Mouse (Mus musculus) brain, adult 2 months (tissue): Measurements from ENCODE around the gene Abhd16b.
A peak's percentile ranks its signal among the peaks of the same experiment; 100 is the strongest.

ENCODE experiments used
- DNase-seq: peaks from one replicate; pipeline ENCODE4 v3.0.0; 2011; ENCODE audit warnings: low read depth, low spot score

Abhd16b gene

DNA sequence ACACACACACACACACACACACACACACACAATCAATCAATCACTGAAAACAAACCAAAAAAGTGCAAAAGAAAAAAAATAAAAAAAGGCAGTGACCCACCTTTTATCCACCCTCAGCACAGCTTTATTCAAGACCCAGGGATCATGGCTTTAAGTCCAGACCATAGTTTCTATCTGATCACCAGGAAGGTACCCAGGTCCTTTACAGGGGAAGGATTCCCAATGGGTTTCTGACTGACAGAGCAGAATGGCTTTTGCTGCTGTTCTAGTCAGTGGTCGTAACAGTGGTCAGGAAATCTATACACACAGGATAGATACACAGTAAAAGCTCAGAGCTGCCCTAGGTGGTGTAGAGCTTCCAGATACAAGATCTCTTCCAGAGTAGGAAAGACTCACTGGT, 7.3 kb upstream of the Abhd16b start:
- no peak for DNase-seq

DNA sequence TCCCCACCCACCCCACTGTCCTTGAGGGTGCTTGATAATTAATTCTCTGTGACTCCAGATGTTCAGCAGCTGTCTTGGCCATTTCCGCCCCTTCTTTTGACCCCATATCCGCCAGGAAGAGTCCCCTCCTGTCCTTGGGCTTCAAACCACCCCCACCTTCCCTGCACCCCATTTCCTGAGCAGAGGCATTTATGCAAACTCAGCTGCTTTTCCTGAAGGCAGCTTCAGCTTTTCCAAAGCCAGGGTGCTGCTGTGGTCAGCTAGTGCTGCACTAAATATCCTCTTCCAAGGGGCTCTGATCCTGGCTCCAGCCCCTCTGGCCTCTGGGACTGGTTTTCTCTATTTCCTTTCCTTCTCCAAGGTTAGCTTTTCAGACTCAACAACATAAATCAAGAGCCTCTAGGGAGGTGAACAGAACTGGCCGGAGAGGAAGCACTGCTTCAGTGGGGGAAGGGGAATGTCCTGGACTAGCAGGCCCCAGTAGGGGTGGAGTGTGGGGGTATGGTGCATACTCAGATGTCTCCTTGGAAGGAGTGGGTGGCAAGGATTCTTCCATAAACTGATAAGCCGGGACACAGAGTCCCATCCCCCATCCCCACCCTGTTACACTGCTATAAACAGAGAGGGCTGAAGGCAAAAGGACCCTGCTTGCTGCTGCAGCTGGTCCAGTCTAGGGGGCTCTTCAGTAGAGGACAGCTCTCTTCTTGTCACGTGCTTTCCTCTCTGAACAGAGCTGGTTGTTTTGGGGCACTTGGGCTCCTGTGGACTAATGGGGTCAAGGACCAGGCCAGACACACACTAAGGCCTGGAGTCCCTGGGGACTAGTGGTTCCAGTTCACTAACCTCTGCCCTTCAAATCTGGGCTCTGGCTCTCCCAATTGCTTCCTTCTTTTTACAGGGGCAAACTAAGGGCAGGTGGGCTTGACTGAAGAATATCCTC, 5.4 kb upstream of the Abhd16b start:
- DNase-seq: no peak

DNA sequence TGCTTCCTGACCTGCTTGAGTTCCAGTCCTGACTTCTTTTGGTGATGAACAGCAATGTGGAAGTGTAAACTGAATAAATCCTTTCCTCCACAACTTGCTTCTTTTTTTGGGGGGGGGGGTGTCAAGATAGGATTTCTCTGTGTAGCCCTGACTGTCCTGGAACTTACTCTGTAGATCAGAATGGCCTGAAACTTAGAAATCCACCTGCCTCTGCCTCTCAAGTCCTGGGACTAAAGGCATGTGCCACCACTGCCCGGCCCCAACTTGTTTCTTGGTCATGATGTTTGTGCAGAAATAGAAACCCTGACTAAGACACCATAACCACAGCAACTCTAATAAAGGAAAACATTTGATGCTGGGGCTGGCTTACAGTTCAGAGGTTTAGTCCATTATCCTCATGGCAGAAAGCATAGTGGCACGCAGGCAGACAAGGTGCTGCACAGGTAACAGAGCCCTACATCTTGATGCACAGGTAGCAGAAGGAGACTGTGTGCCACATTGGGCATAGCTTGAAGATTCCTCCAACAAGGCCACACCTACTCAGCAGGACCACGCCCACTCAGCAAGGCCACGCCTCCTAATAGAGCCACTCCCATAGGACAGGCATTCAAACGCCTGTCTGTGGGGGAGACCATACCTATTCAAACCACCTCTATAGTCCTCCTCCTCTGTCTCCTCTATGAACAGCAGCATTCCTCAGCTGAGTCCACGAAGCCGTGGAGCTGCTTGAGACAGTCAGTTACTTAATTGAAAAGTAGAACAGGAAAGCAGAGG, 1.4 kb upstream of the Abhd16b start:
- DNase-seq: no peak

- no peak for DNase-seq
Observed at GRCm38 (mm10) chr2:181492206-181492605, 800 bp upstream of the Abhd16b start.

- peak; percentile 12 for DNase-seq
Observed at GRCm38 (mm10) chr2:181494266-181494945, 1.4 kb downstream of the Abhd16b start.

GRCm38 (mm10) chr2:181495845-181496244, 2.8 kb downstream of the Abhd16b start:
- peak; percentile 47 for DNase-seq

- DNase-seq: peak; percentile 73
Observed at GRCm38 (mm10) chr2:181496281-181496680, 3.3 kb downstream of the Abhd16b start.

DNA sequence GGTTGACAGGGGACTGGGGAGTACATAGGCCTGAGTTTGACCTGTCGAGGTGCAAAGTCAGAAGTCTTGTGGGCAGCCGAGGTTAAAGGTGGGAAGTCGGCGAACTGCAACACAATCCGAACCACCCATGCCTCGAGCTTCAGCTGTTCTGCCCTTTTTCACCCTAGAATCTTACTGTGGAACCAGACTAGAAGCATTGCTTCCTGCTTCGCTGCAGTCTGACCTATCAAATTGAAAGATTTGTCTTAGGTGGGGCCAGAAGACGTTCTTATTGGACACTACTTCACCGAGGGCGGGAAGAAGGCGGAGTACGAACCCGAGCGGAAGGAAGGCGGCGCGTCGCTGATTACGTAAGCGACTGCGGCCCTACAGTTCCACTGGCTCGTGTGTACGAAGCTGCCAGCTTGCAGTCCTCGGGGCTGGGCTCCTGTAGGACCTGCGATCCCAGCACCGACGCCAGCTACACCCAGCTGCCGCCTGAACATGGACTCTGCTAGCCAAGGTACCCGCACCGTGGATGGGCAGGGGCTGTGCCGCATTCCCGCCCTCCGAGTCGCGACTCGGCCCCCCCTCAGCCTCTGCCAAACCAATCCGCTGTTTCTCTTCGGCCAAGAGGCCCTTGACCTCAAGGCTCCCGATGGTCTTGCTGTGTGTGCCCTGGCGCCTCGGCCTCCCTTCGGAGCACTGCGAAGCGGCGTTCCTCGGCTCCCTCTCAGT, 4.0 kb downstream of the Abhd16b start, which contains the start of gene Tpd52l2:
TSS of gene Tpd52l2 (plus strand) at position 312 of the 717 bp plus-strand sequence.
- DNase-seq: peak; percentile 99

- peak; percentile 62 for DNase-seq
Observed at GRCm38 (mm10) chr2:181497548-181497875, 4.5 kb downstream of the Abhd16b start.

- DNase-seq: no peak
Observed at GRCm38 (mm10) chr2:181498644-181499043, 5.6 kb downstream of the Abhd16b start.

DNA sequence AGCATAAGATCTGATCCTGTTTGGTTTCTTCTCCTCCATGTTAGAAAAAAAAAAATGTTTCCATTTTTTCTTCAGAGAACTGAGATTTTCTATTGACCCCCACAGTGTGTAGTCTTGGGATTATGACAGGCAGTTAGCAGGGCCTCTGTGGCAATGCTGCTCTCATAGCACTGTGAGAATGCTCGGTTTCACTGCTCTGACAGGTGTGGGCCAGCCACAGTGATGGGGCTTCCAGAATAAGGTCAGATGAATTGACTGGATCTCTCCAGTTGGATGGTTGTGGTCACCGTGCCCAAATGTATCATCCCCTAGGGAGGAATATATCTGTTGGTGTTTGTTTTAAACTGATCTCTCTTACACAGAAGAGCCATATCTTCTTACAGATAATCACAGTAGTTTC, 16.2 kb downstream of the Abhd16b start:
- no peak for DNase-seq

DNA sequence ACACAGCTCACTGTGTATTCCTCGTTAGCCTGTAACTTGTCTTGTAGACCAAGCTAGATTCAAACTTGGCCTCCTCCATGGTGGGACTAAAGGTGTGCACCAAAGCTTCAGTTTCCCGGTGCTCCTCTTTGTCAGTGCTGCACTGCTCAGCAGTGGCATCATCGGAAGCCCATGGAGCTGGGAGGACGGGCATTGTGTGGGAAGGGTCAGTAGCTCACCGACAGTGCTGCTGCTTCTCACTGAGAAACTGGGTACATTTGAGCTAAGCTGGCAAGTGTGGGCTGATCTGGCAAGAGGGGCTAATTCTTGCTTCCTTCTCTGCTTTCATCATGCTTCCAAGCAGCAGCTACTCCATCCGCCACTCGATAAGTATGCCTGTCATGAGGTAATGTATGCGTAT, 18.2 kb downstream of the Abhd16b start:
- DNase-seq: no peak

DNA sequence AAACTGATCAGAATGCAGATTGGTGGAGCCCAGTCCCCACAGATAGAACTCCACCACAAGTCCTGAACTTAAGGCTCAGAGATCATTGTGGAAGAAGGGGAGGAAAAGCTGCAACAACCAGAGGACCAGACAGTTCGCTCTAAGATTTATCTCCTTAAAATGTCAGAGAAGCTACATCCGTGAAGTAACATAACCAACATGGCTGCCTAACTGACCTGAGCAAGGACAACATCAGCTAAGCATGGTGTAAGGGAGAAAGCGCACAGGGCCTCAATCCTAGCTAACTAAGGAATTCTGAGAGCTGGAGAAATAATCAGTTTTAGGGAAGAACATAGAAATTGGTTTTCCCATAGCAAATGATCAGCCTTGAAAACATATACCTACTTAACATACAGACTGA, 26.2 kb downstream of the Abhd16b start:
- no peak for DNase-seq

DNA sequence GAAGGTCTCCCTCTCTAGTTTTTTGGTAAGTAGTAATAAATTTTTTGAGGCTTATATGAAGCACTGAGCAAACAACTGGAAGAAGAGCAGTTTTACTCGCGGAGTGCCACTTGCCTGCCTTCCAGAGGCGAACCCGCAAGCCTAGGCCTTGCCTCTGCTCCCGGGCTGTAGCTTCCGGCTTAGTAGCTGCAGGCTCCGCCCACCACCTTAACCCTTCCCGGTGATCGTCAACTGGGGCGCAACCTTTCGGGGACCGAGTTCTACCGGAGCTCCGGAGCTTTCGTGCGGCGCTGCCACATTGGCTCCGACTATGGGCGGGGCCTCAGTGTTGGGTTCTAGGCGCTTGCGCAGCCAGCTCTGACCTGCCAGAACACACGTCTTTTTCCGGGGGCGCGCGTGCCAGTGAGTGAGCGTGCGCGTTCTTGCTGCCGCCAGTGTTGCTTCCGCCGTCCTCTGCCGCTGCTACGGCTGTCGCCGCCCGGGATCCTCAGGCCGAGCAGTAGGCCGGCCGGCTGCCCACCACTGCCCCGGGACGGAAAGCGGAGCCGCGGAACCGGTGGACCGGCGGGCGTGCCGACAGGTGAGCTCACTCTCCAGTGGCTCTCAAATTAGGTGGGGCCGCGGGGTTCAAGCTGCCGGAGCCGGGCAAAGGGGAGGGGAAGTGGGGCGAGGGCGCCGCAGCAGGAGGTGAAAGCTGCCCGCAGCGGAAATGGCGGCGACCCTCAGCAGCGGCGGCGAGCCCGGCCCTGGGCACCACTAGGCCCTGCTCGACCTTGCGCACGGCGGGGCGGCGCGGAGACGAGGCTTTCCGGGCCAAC, 27.3 kb downstream of the Abhd16b start, which contains the start of gene Dnajc5:
TSS of gene Dnajc5 (plus strand) at position 368 of the 818 bp plus-strand sequence.
- peak; percentile 99 for DNase-seq

- DNase-seq: no peak
Observed at GRCm38 (mm10) chr2:181520936-181521227, 27.9 kb downstream of the Abhd16b start.

GRCm38 (mm10) chr2:181521491-181521890, 28.5 kb downstream of the Abhd16b start:
- no peak for DNase-seq

GRCm38 (mm10) chr2:181522811-181523210, 29.8 kb downstream of the Abhd16b start:
- DNase-seq: peak; percentile 48

DNA sequence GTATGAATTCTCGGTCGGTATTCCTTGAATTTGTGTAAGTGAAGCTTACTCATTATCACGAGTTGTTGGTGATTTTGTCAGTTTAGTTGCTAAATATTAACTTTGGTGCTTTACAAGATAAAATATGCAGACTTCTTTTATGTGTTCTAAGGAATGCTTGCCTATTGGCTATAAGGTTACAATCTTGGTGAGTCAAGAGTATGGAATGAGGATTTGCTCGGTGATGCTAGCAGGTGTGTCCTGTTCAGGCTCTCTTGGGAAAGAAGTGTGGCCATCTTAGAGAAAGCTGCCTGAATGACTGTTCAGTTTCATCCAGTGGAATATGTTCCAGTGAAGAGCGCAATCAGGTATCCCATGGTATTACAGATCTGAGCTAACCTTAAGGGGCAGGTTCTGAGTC, 32.5 kb downstream of the Abhd16b start:
- no peak for DNase-seq

DNA sequence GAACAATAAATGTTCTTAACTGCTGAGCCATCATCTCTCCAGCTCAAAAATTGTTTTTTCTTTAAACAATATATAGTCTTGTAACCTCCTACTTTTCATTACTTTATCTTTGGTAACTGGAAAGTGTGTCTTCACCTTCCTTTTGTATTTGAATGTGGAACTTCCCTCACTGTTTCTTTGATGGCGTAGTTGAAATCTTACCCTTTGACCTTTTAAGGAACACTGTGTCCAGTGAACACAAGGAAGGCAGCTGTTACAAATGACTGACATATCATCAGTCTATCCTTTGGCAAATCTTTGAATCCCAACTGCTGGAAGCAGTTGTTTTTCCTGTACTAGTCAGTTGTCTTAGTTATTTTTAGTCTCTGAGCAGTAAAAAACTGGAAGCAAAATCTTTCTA, 36.1 kb downstream of the Abhd16b start:
- DNase-seq: no peak

- DNase-seq: no peak
Observed at GRCm38 (mm10) chr2:181532589-181532988, 39.6 kb downstream of the Abhd16b start.

DNA sequence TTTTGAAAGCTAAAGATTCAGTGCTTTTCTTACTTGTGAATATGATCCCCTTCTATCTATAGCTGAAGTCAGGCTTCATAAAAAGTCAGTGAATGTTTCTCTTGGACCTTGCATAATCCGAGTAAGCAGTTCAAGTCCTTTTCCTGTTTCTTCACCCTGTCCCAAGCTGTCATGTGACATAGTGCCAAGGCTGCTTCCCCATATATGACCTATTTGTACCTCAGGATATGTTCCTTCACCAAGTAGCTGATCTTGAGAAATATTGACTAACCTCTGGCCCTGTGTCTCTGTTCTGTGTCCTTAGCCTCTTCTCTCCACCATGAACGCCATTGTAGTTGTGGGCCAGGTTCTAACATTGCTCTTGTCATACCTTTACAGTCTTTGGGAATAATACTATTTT, 43.4 kb downstream of the Abhd16b start:
- DNase-seq: no peak
